Comparison of ENCODE assay signal across 23 mouse cellular contexts in the genomic region with DNA sequence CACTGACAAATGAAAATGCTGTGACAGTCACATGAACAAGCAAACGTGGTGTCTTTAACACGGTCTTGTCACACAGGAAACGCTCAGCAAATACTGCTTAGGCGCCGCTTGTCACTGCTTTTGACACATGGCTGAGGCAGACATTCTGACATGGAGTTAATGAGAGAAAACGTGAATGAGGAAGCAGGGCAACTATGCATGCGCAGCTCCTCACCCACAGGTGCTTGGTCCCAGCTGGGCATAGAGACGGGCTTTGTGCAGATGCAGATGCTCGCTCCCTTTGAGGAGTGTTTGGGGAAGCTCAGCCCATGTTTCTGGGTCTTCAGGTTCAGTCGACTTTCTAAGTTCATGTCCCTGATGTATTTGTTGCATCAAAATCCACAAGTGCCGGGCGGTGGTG. TPM values are rescaled to one million over a fixed set of nuclear protein-coding genes. Genes with fewer than 3 reads are reported as not detected.
DNase-seq lines count a peak whose midpoint lies in the region; ATAC-seq lines count a peak whose summit lies in the region.
"Had no signal": no experiment of that assay in that cellular context is flagged by ENCODE, and none has a peak within 500 bp of the region (broad histone marks: within the 10 kb centered on the region; RNA-seq: fewer than 3 reads in every experiment).

No protein-coding gene starts in this region.

- H3K9ac ChIP-seq in midbrain, embryonic 11.5 days (ENCODE audit: low read length) = no peak overlapping the region
- H3K9ac ChIP-seq in midbrain, embryonic 15.5 days = no peak overlapping the region
- H3K9ac ChIP-seq: embryonic facial prominence, embryonic 13.5 days; hindbrain, embryonic 12.5 days; intestine, embryonic 15.5 days; lung, embryonic 15.5 days; neural tube, embryonic 15.5 days had no signal

- 90% methylated on average over 12 of the region's 12 CpGs for WGBS in midbrain, embryonic 11.5 days
- 84% methylated on average over 12 of the region's 12 CpGs for WGBS in midbrain, embryonic 15.5 days

- no peak overlapping the region for H3K27ac ChIP-seq in midbrain, embryonic 11.5 days (ENCODE audit: low read depth, low read length)
- no peak overlapping the region for H3K27ac ChIP-seq in midbrain, embryonic 15.5 days
- H3K27ac ChIP-seq in brown adipose tissue, adult 24 weeks (replicated peaks; ENCODE audit: low read depth, low read length) = peak overlapping the region; percentile 91
- H3K27ac ChIP-seq: embryonic facial prominence, embryonic 13.5 days; forebrain, embryonic 10.5 days; hindbrain, embryonic 12.5 days; hindbrain, postnatal 0 days; intestine, embryonic 15.5 days; lung, embryonic 15.5 days; neural tube, embryonic 15.5 days had no signal

- H3K4me1 ChIP-seq in midbrain, embryonic 11.5 days (ENCODE audit: control insufficient read depth, insufficient read depth, low read length) = no peaks in the 10 kb centered on the region
- H3K4me1 ChIP-seq in midbrain, embryonic 15.5 days = no peaks in the 10 kb centered on the region
- H3K4me1 ChIP-seq in brown adipose tissue, adult 24 weeks (ENCODE audit: control insufficient read depth, insufficient read depth, insufficient read length, low read length) = peaks cover 37% of the 10 kb centered on the region
- H3K4me1 ChIP-seq: embryonic facial prominence, embryonic 13.5 days; forebrain, embryonic 10.5 days; hindbrain, embryonic 12.5 days; intestine, embryonic 15.5 days had no signal

- no peaks in the 10 kb centered on the region for H3K36me3 ChIP-seq in midbrain, embryonic 11.5 days (ENCODE audit: control insufficient read depth, insufficient read depth, low read length)
- no peaks in the 10 kb centered on the region for H3K36me3 ChIP-seq in midbrain, embryonic 15.5 days (replicated peaks)
- H3K36me3 ChIP-seq: embryonic facial prominence, embryonic 13.5 days; forebrain, embryonic 10.5 days; hindbrain, embryonic 12.5 days; intestine, embryonic 15.5 days; lung, embryonic 15.5 days; neural tube, embryonic 15.5 days had no signal

- no peaks in the 10 kb centered on the region for H3K27me3 ChIP-seq in midbrain, embryonic 11.5 days (ENCODE audit: control insufficient read depth, insufficient read depth, low read length)
- H3K27me3 ChIP-seq in midbrain, embryonic 15.5 days (replicated peaks) = no peaks in the 10 kb centered on the region
- H3K27me3 ChIP-seq: embryonic facial prominence, embryonic 13.5 days; hindbrain, embryonic 12.5 days; intestine, embryonic 15.5 days; lung, embryonic 15.5 days; neural tube, embryonic 15.5 days had no signal

- no peak overlapping the region for H3K4me2 ChIP-seq in midbrain, embryonic 11.5 days
- H3K4me2 ChIP-seq in midbrain, embryonic 15.5 days = no peak overlapping the region
- H3K4me2 ChIP-seq: embryonic facial prominence, embryonic 13.5 days; hindbrain, embryonic 12.5 days; intestine, embryonic 15.5 days; lung, embryonic 15.5 days; neural tube, embryonic 15.5 days had no signal

- no peaks in the 10 kb centered on the region for H3K9me3 ChIP-seq in midbrain, embryonic 11.5 days (ENCODE audit: control insufficient read depth, low read length)
- H3K9me3 ChIP-seq in midbrain, embryonic 15.5 days = no peaks in the 10 kb centered on the region
- H3K9me3 ChIP-seq: embryonic facial prominence, embryonic 13.5 days; forebrain, embryonic 10.5 days; hindbrain, embryonic 12.5 days; intestine, embryonic 15.5 days; lung, embryonic 15.5 days; neural tube, embryonic 15.5 days had no signal

- no peak overlapping the region for H3K4me3 ChIP-seq in midbrain, embryonic 11.5 days (ENCODE audit: low read depth, low read length)
- no peak overlapping the region for H3K4me3 ChIP-seq in midbrain, embryonic 15.5 days
- H3K4me3 ChIP-seq in brown adipose tissue, adult 24 weeks (ENCODE audit: insufficient read depth, low read depth, low read length) = no peak overlapping the region
- H3K4me3 ChIP-seq: embryonic facial prominence, embryonic 13.5 days; forebrain, embryonic 10.5 days; hindbrain, embryonic 12.5 days; intestine, embryonic 15.5 days; lung, embryonic 15.5 days; neural tube, embryonic 15.5 days had no signal

- peak; percentile 75 for DNase-seq in midbrain, embryonic 11.5 days (ENCODE audit: low spot score, missing footprints)
- DNase-seq in thymus, postnatal 36 days = peak; percentile 6 to 17
- DNase-seq in embryo, embryonic 11 days = no peak
- DNase-seq in retina, embryonic 14.5 days (ENCODE audit: low spot score) = no peak
- DNase-seq in urinary bladder, postnatal 36 days (ENCODE audit: low spot score in 2 of 2) = no peak
- DNase-seq: cerebellum, adult 9-10 months; cerebellum, postnatal 36 days; heart, postnatal 14 days; layer of hippocampus, adult 9-11 months; liver; midbrain, embryonic 14.5 days; right cerebral cortex, postnatal 25 days had no signal

- no peak for ATAC-seq in midbrain, embryonic 11.5 days (ENCODE audit: low FRiP score)
- no peak for ATAC-seq in midbrain, embryonic 15.5 days (replicated peaks)
- ATAC-seq in megakaryocyte progenitor cell, adult 5-6 weeks (replicated peaks; ENCODE audit: poor library complexity) = peak; percentile 37; the same call in 1 of the 2 replicates
- ATAC-seq: forebrain, embryonic 16.5 days; hindbrain, postnatal 0 days; intestine, embryonic 15.5 days had no signal

RNA-seq across cellular contexts. Expression of a gene that starts 11.7 kb away (rescaled TPM):
- polyA plus RNA-seq in midbrain, embryonic 11.5 days (2014; fragmentation: Nextera tagmentation; extraction: Ambion mirVana) = 0.75 and 0.87 TPM in 2 replicates
- polyA plus RNA-seq in midbrain, embryonic 15.5 days (2015; fragmentation: Nextera tagmentation; extraction: Ambion mirVana) = 0.81 and 0.89 TPM in 2 replicates
- 2.8 and 6.6 TPM in 2 replicates for polyA plus RNA-seq in brown adipose tissue, adult 24 weeks (2012; ENCODE audit: insufficient read depth, insufficient read length, missing spikeins)
- total RNA-seq in megakaryocyte progenitor cell, adult 5-6 weeks (2015) = 0.17 and 0.57 TPM in 2 replicates
- 0.10 and 0.29 TPM in 2 replicates for total RNA-seq in megakaryocyte progenitor cell, adult 5-6 weeks (2017)

Comparison
In these comparisons a context has a peak if more than half of its experiments do, and no peak if none do; other contexts are left out.
1. DNase-seq: peak in midbrain, embryonic 11.5 days (single experiment) and thymus, postnatal 36 days (2 of 2); none in embryo, embryonic 11 days (single experiment), retina, embryonic 14.5 days (single experiment) and urinary bladder, postnatal 36 days (0 of 2).